Mouse (Mus musculus): ENCODE data around the gene Shpk. TPM values are rescaled to one million over a fixed set of nuclear protein-coding genes. Genes with fewer than 3 reads are reported as not detected.

Shpk gene
- 0.77 and 1.1 TPM in 2 replicates for polyA plus RNA-seq (2014; fragmentation: Nextera tagmentation; extraction: Ambion mirVana)

DNA sequence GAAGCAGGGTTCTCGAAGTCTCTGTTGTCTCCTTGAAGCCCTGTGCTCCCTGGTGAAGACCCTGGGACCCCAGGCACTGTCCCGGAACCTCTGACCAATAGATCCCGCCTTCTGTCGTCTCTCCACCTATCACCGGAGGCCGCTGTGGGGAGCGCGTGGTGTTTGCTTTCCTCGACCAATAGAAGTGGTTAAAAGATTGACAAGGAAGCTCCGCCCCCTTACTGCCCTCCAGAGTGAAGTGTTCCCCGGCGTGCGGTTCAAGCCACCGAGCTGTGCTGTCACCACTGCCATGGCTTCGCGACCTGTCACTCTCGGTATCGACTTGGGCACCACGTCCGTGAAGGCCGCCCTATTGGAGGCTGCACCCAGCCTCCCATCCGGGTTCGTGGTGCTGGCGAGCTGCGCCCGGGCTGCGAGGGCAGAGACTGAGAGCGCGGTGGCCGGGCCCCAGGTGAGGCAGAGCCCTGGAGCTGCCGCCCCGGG, at the start of gene Shpk:
Gene Shpk (plus strand): TSS at position 231 of the 483 bp plus-strand sequence.
- peak; percentile 97 for ATAC-seq (ENCODE audit: low FRiP score, low TSS enrichment)
- peak within 1 kb of the TSS; percentile 63 for H3K9ac ChIP-seq (ENCODE audit: low read depth, low read length)
- H3K27ac ChIP-seq (ENCODE audit: low read depth, low read length), result no peak within 1 kb of the TSS
- no peaks in the 10 kb centered on the region for H3K36me3 ChIP-seq (ENCODE audit: control insufficient read depth, insufficient read depth, low read length)
- H3K4me3 ChIP-seq (ENCODE audit: low read length), result peak within 1 kb of the TSS; percentile 57
- WGBS, result under 1% methylated on average over 32 of the region's 32 CpGs
- H3K27me3 ChIP-seq (ENCODE audit: control insufficient read depth, insufficient read depth, low read length), result no peaks in the 10 kb centered on the region
- H3K9me3 ChIP-seq (ENCODE audit: control insufficient read depth, low read length), result no peaks in the 10 kb centered on the region
- no peaks in the 10 kb centered on the region for H3K4me1 ChIP-seq (ENCODE audit: control insufficient read depth, insufficient read depth, low read length)
- H3K4me2 ChIP-seq (replicated peaks; ENCODE audit: low read depth, low read length), result peak within 1 kb of the TSS; percentile 83

- H3K4me3 ChIP-seq (ENCODE audit: low read length), result no peak overlapping the region
- no peak overlapping the region for H3K9ac ChIP-seq (ENCODE audit: low read depth, low read length)
- ATAC-seq (ENCODE audit: low FRiP score, low TSS enrichment), result no peak
- no peaks in the 10 kb centered on the region for H3K9me3 ChIP-seq (ENCODE audit: control insufficient read depth, low read length)
- no peaks in the 10 kb centered on the region for H3K4me1 ChIP-seq (ENCODE audit: control insufficient read depth, insufficient read depth, low read length)
- no peaks in the 10 kb centered on the region for H3K36me3 ChIP-seq (ENCODE audit: control insufficient read depth, insufficient read depth, low read length)
- peaks cover 6% of the 10 kb centered on the region; the same call in 1 of the 2 replicates for H3K27me3 ChIP-seq (ENCODE audit: control insufficient read depth, insufficient read depth, low read length)
- WGBS, result 79% methylated on average over 6 of the region's 6 CpGs
- H3K4me2 ChIP-seq (replicated peaks; ENCODE audit: low read depth, low read length), result no peak overlapping the region
- no peak overlapping the region for H3K27ac ChIP-seq (ENCODE audit: low read depth, low read length)
Measured at GRCm38 (mm10) chr11:73155071-73155470, 44.2 kb upstream of the Shpk start.

GRCm38 (mm10) chr11:73159957-73160810, 39.1 kb upstream of the Shpk start, which contains the start of gene P2rx5:
Gene P2rx5, plus strand, starts transcription at chr11:73160421.
- H3K4me2 ChIP-seq (replicated peaks; ENCODE audit: low read depth, low read length), result peak within 1 kb of the TSS; percentile 89
- H3K4me3 ChIP-seq (ENCODE audit: low read length), result peak within 1 kb of the TSS; percentile 44
- 2% methylated on average over 49 of the region's 49 CpGs for WGBS
- H3K4me1 ChIP-seq (ENCODE audit: control insufficient read depth, insufficient read depth, low read length), result peaks cover 6% of the 10 kb centered on the region; the same call in 1 of the 2 replicates
- H3K27me3 ChIP-seq (ENCODE audit: control insufficient read depth, insufficient read depth, low read length), result peaks cover 11% of the 10 kb centered on the region
- H3K36me3 ChIP-seq (ENCODE audit: control insufficient read depth, insufficient read depth, low read length), result no peaks in the 10 kb centered on the region
- peak; percentile 74 for ATAC-seq (ENCODE audit: low FRiP score, low TSS enrichment)
- H3K9ac ChIP-seq (ENCODE audit: low read depth, low read length), result peak within 1 kb of the TSS; percentile 51
- no peaks in the 10 kb centered on the region for H3K9me3 ChIP-seq (ENCODE audit: control insufficient read depth, low read length)
- no peak within 1 kb of the TSS for H3K27ac ChIP-seq (ENCODE audit: low read depth, low read length)

GRCm38 (mm10) chr11:73160811-73161200, 38.5 kb upstream of the Shpk start:
- Histone ChIP-seq H3K9me3 (ENCODE audit: control insufficient read depth, low read length) (no peaks in the 10 kb centered on the region), H3K36me3 (ENCODE audit: control insufficient read depth, insufficient read depth, low read length) (no peaks in the 10 kb centered on the region), H3K4me2 (replicated peaks; ENCODE audit: low read depth, low read length) (peak overlapping the region; percentile 89), H3K9ac (ENCODE audit: low read depth, low read length) (no peak overlapping the region), H3K27me3 (ENCODE audit: control insufficient read depth, insufficient read depth, low read length) (peaks cover 11% of the 10 kb centered on the region), H3K27ac (ENCODE audit: low read depth, low read length) (no peak overlapping the region), H3K4me3 (ENCODE audit: low read length) (peak overlapping the region; percentile 44), H3K4me1 (ENCODE audit: control insufficient read depth, insufficient read depth, low read length) (peaks cover 6% of the 10 kb centered on the region; the same call in 1 of the 2 replicates)
- WGBS, result 17% methylated on average over 6 of the region's 6 CpGs
- peak; percentile 21; the same call in 1 of the 2 replicates for ATAC-seq (ENCODE audit: low FRiP score, low TSS enrichment)

GRCm38 (mm10) chr11:73161616-73162015, 37.6 kb upstream of the Shpk start:
- Histone ChIP-seq H3K27me3 (ENCODE audit: control insufficient read depth, insufficient read depth, low read length) (peaks cover 11% of the 10 kb centered on the region), H3K9ac (ENCODE audit: low read depth, low read length) (no peak overlapping the region), H3K9me3 (ENCODE audit: control insufficient read depth, low read length) (no peaks in the 10 kb centered on the region), H3K36me3 (ENCODE audit: control insufficient read depth, insufficient read depth, low read length) (no peaks in the 10 kb centered on the region), H3K4me3 (ENCODE audit: low read length) (no peak overlapping the region), H3K4me2 (replicated peaks; ENCODE audit: low read depth, low read length) (no peak overlapping the region), H3K27ac (ENCODE audit: low read depth, low read length) (no peak overlapping the region), H3K4me1 (ENCODE audit: control insufficient read depth, insufficient read depth, low read length) (peaks cover 6% of the 10 kb centered on the region; the same call in 1 of the 2 replicates)
- 87% methylated on average over 4 of the region's 4 CpGs for WGBS
- ATAC-seq (ENCODE audit: low FRiP score, low TSS enrichment), result no peak

DNA sequence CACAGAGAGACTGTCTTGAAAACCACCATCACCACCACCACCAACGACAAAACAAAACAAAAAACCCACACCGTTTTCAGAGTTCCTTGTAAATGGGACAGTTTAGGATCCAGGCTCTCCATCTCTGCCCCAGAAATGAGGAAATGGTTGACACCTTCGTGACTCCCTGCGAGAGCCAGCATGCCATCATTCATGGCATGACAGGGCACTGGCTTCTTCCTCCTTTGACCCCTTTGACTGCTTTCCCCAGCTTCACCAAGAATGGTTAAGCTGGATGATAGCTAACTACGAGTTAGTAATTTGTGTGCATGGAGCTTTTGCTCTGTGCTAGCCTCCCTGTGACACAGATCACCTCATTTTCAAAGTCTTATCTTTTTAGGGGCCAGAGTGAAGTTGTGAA, 37.0 kb upstream of the Shpk start:
- no peak overlapping the region for H3K4me3 ChIP-seq (ENCODE audit: low read length)
- peaks cover 11% of the 10 kb centered on the region for H3K27me3 ChIP-seq (ENCODE audit: control insufficient read depth, insufficient read depth, low read length)
- H3K9ac ChIP-seq (ENCODE audit: low read depth, low read length), result no peak overlapping the region
- no peak overlapping the region for H3K27ac ChIP-seq (ENCODE audit: low read depth, low read length)
- WGBS, result 49% methylated on average over 5 of the region's 5 CpGs
- no peak overlapping the region for H3K4me2 ChIP-seq (replicated peaks; ENCODE audit: low read depth, low read length)
- H3K4me1 ChIP-seq (ENCODE audit: control insufficient read depth, insufficient read depth, low read length), result peaks cover 6% of the 10 kb centered on the region; the same call in 1 of the 2 replicates
- H3K36me3 ChIP-seq (ENCODE audit: control insufficient read depth, insufficient read depth, low read length), result no peaks in the 10 kb centered on the region
- no peak for ATAC-seq (ENCODE audit: low FRiP score, low TSS enrichment)
- H3K9me3 ChIP-seq (ENCODE audit: control insufficient read depth, low read length), result no peaks in the 10 kb centered on the region

GRCm38 (mm10) chr11:73168071-73168470, 31.2 kb upstream of the Shpk start:
- WGBS, result 82% methylated on average over 8 of the region's 8 CpGs
- 0 out of 2 replicates have a peak, but pooled peaks have one; percentile 16 for ATAC-seq (ENCODE audit: low FRiP score, low TSS enrichment)
- 0 out of 2 replicates have a peak, but pooled peaks cover 3% of the 10 kb centered on the region for H3K4me1 ChIP-seq (ENCODE audit: control insufficient read depth, insufficient read depth, low read length)

GRCm38 (mm10) chr11:73168576-73168975, 30.7 kb upstream of the Shpk start:
- Histone ChIP-seq H3K9me3 (ENCODE audit: control insufficient read depth, low read length) (no peaks in the 10 kb centered on the region), H3K4me2 (replicated peaks; ENCODE audit: low read depth, low read length) (no peak overlapping the region), H3K36me3 (ENCODE audit: control insufficient read depth, insufficient read depth, low read length) (peaks cover 5% of the 10 kb centered on the region; the same call in 1 of the 2 replicates), H3K27me3 (ENCODE audit: control insufficient read depth, insufficient read depth, low read length) (no peaks in the 10 kb centered on the region), H3K4me3 (ENCODE audit: low read length) (no peak overlapping the region), H3K9ac (ENCODE audit: low read depth, low read length) (no peak overlapping the region), H3K4me1 (ENCODE audit: control insufficient read depth, insufficient read depth, low read length) (0 out of 2 replicates have a peak, but pooled peaks cover 3% of the 10 kb centered on the region), H3K27ac (ENCODE audit: low read depth, low read length) (no peak overlapping the region)
- ATAC-seq (ENCODE audit: low FRiP score, low TSS enrichment), result no peak
- WGBS, result 81% methylated on average over 6 of the region's 6 CpGs

More at GRCm38 (mm10) chr11:73168071-73168470, 31.2 kb upstream of the Shpk start:
- Histone ChIP-seq H3K27me3 (ENCODE audit: control insufficient read depth, insufficient read depth, low read length) (no peaks in the 10 kb centered on the region), H3K9me3 (ENCODE audit: control insufficient read depth, low read length) (no peaks in the 10 kb centered on the region), H3K4me3 (ENCODE audit: low read length) (no peak overlapping the region), H3K36me3 (ENCODE audit: control insufficient read depth, insufficient read depth, low read length) (peaks cover 5% of the 10 kb centered on the region; the same call in 1 of the 2 replicates), H3K27ac (ENCODE audit: low read depth, low read length) (no peak overlapping the region), H3K9ac (ENCODE audit: low read depth, low read length) (no peak overlapping the region), H3K4me2 (replicated peaks; ENCODE audit: low read depth, low read length) (no peak overlapping the region)

DNA sequence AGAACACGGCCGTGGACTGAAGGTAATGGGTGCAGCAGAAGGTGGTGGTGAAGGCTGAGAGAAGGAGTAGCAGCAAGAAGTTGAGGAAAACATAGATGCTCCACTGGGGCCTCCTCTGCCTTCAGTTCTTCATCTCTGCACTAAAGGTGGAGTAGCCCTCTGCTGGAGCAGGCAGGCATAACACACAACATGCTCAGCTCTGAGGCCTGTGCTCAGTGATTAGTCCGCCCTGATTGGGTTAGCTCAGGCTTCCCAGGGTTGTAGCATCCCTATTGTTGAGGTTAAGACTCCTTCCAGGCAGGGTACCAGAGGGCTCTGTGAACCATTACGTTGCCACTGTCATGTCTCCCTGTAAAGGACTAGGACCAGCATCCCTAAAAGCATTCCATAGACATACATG, 30.0 kb upstream of the Shpk start:
- no peak overlapping the region for H3K27ac ChIP-seq (ENCODE audit: low read depth, low read length)
- 46% methylated on average over 4 of the region's 4 CpGs for WGBS
- no peak for ATAC-seq (ENCODE audit: low FRiP score, low TSS enrichment)
- no peak overlapping the region for H3K4me2 ChIP-seq (replicated peaks; ENCODE audit: low read depth, low read length)
- no peak overlapping the region for H3K4me3 ChIP-seq (ENCODE audit: low read length)
- H3K9me3 ChIP-seq (ENCODE audit: control insufficient read depth, low read length), result no peaks in the 10 kb centered on the region
- no peak overlapping the region for H3K9ac ChIP-seq (ENCODE audit: low read depth, low read length)
- no peaks in the 10 kb centered on the region for H3K27me3 ChIP-seq (ENCODE audit: control insufficient read depth, insufficient read depth, low read length)
- H3K36me3 ChIP-seq (ENCODE audit: control insufficient read depth, insufficient read depth, low read length), result peaks cover 9% of the 10 kb centered on the region; the same call in 1 of the 2 replicates
- 0 out of 2 replicates have a peak, but pooled peaks cover 3% of the 10 kb centered on the region for H3K4me1 ChIP-seq (ENCODE audit: control insufficient read depth, insufficient read depth, low read length)
